Mouse (Mus musculus) CH12.LX (cell line): ENCODE data around the gene Cryga. TPM values are rescaled to one million over a fixed set of nuclear protein-coding genes. Genes with fewer than 3 reads are reported as not detected.
A peak's percentile ranks its signal among the peaks of the same experiment; 100 is the strongest.

Experiments used
- DNase-seq: peaks from one replicate; pipeline ENCODE4 v3.0.0-alpha.2; 2013; ENCODE audit errors: extremely low read depth
- H3K27ac ChIP-seq: 2 replicates; pipeline ENCODE4 v1.5.1; 2012; ENCODE audit warnings: low read depth, mild to moderate bottlenecking, control low read depth, moderate library complexity; ENCODE audit not compliant: insufficient read depth
- H3K27me3 ChIP-seq: replicated peaks from 2 replicates; pipeline ENCODE3; 2012; ENCODE audit warnings: inconsistent platforms
- H3K36me3 ChIP-seq, 2 experiments: replicated peaks in 1 of 2; 2 replicates each; pipeline versions ENCODE3 to v1.6.1; 2012; ENCODE audit warnings: inconsistent platforms in 1 of 2, low read length in 1 of 2, mild to moderate bottlenecking in 1 of 2, mixed read lengths in 1 of 2, moderate library complexity in 1 of 2; ENCODE audit not compliant: control insufficient read depth in 1 of 2, insufficient read depth in 1 of 2
- H3K4me1 ChIP-seq, 2 experiments: 2 replicates each; pipeline ENCODE4 v1.6.1; 2012; ENCODE audit warnings: inconsistent platforms in 1 of 2, moderate library complexity in 1 of 2; ENCODE audit not compliant: insufficient read depth in 2 of 2, control insufficient read depth in 1 of 2
- H3K4me2 ChIP-seq: 2 replicates; pipeline ENCODE4 v1.6.1; 2012; ENCODE audit warnings: low read depth, mild to moderate bottlenecking, control low read depth; ENCODE audit not compliant: poor library complexity, insufficient read depth, severe bottlenecking
- H3K4me3 ChIP-seq, 3 experiments: fragments of 150-350 bp in 1 of 3; sonication (generic) in 1 of 3; replicated peaks in 1 of 3; 2 replicates each; pipeline versions ENCODE3 to v1.5.1; 2011 to 2012; ENCODE audit warnings: low read depth in 2 of 3, low read length in 2 of 3, mild to moderate bottlenecking in 2 of 3, moderate library complexity in 2 of 3, control low read depth in 1 of 3, improper control_type of control experiment in 1 of 3, inconsistent platforms in 1 of 3, mixed read lengths in 1 of 3; ENCODE audit not compliant: poor library complexity in 1 of 3
- H3K79me2 ChIP-seq: replicated peaks from 2 replicates; pipeline ENCODE4 v1.6.1; 2012; ENCODE audit warnings: mild to moderate bottlenecking, moderate library complexity; ENCODE audit not compliant: control insufficient read depth, poor library complexity, insufficient read depth, severe bottlenecking; ENCODE audit errors: extremely low read depth
- H3K9ac ChIP-seq: 2 replicates; pipeline ENCODE4 v1.6.1; 2012; ENCODE audit warnings: low read depth, mild to moderate bottlenecking, control low read depth, moderate library complexity; ENCODE audit not compliant: insufficient read depth
- H3K9me3 ChIP-seq: replicated peaks from 2 replicates; pipeline ENCODE3; 2012; ENCODE audit warnings: low read length, inconsistent platforms, mixed read lengths
- CHD1 ChIP-seq: IDR thresholded peaks from 2 replicates; pipeline ENCODE4 v1.6.1; 2012; ENCODE audit warnings: low read depth, low read length, improper control_type of control experiment, inconsistent platforms
- CHD2 ChIP-seq: IDR thresholded peaks from 2 replicates; pipeline ENCODE4 v1.6.1; 2011; ENCODE audit warnings: low read length, improper control_type of control experiment
- CTCF ChIP-seq, 2 experiments: IDR thresholded peaks in 1 of 2; conservative IDR thresholded peaks in 1 of 2; 2 replicates each; pipeline ENCODE4 v1.5.1; 2011 to 2012; ENCODE audit warnings: low read depth in 2 of 2, low read length in 2 of 2, improper control_type of control experiment in 1 of 2, inconsistent platforms in 1 of 2, mild to moderate bottlenecking in 1 of 2, moderate library complexity in 1 of 2
- E2F4 ChIP-seq: IDR thresholded peaks from 2 replicates; pipeline ENCODE4 v1.6.1; 2011; ENCODE audit warnings: low read depth, low read length, improper control_type of control experiment; ENCODE audit not compliant: insufficient replicate concordance
- EP300 ChIP-seq: IDR thresholded peaks from 2 replicates; pipeline ENCODE4 v1.6.1; 2011; ENCODE audit warnings: low read length, improper control_type of control experiment
- ETS1 ChIP-seq: conservative IDR thresholded peaks from 2 replicates; pipeline ENCODE4 v1.6.1; 2012; ENCODE audit warnings: low read depth, mild to moderate bottlenecking, inconsistent platforms, low read length, improper control_type of control experiment, moderate library complexity
- GABPA ChIP-seq: IDR thresholded peaks from 2 replicates; pipeline ENCODE4 v1.6.1; 2012; ENCODE audit warnings: low read depth, low read length, improper control_type of control experiment, inconsistent platforms; ENCODE audit not compliant: insufficient replicate concordance
- IRF4 ChIP-seq: IDR thresholded peaks from 2 replicates; pipeline ENCODE4 v1.6.1; 2014; ENCODE audit warnings: low read depth, mild to moderate bottlenecking, inconsistent platforms, low read length, improper control_type of control experiment
- KAT2A ChIP-seq: IDR thresholded peaks from 2 replicates; pipeline ENCODE4 v1.6.1; 2012; ENCODE audit warnings: low read length, improper control_type of control experiment, inconsistent platforms; ENCODE audit not compliant: insufficient replicate concordance
- MAFK ChIP-seq: IDR thresholded peaks from 2 replicates; pipeline ENCODE4 v1.6.1; 2011; ENCODE audit warnings: low read length, improper control_type of control experiment; ENCODE audit not compliant: insufficient replicate concordance
- MYC ChIP-seq: IDR thresholded peaks from 2 replicates; pipeline ENCODE4 v1.6.1; 2011; ENCODE audit warnings: low read depth, mild to moderate bottlenecking, improper control_type of control experiment, low read length
- RAD21 ChIP-seq: IDR thresholded peaks from 2 replicates; pipeline ENCODE4 v1.6.1; 2011; ENCODE audit warnings: low read depth, mild to moderate bottlenecking, low read length, improper control_type of control experiment, moderate library complexity
- SMC3 ChIP-seq: IDR thresholded peaks from 2 replicates; pipeline ENCODE4 v1.6.1; 2011; ENCODE audit warnings: low read depth, low read length, improper control_type of control experiment
- UBTF ChIP-seq: IDR thresholded peaks from 2 replicates; pipeline ENCODE4 v1.6.1; 2012; ENCODE audit warnings: low read depth, mild to moderate bottlenecking, inconsistent platforms, low read length, improper control_type of control experiment, moderate library complexity
- ZMIZ1 ChIP-seq: IDR thresholded peaks from 2 replicates; pipeline ENCODE4 v1.6.1; 2012; ENCODE audit warnings: low read depth, mild to moderate bottlenecking, inconsistent platforms, low read length, improper control_type of control experiment
- ZNF384 ChIP-seq: IDR thresholded peaks from 2 replicates; pipeline ENCODE4 v1.6.1; 2012; ENCODE audit warnings: low read depth, low read length, improper control_type of control experiment, inconsistent platforms
- dilution Hi-C: fragments of 300-500 bp; cut with MboI; formaldehyde crosslinking; loops from 2 replicates; pipeline ENCODE4 v1.14.3; 2020; ENCODE audit warnings: low sequenced_read_pairs; ENCODE audit not compliant: extremely low pct_unique_long_range_greater_than_20kb, extremely low pct_ligation_motif_present
- in situ Hi-C: fragments of 300-500 bp; cut with MboI; formaldehyde crosslinking; loops from 3 replicates; pipeline ENCODE4 v1.14.3; 2019; ENCODE audit warnings: low sequenced_read_pairs, low pct_ligation_motif_present, low pct_unique_long_range_greater_than_20kb, mixed read lengths
- polyA plus RNA-seq: library from polyadenylated mRNA; unstranded; fragments of >175 nt; gene quantifications from 2 replicates; pipeline ENCODE4 v1.2.1, GENCODE M21; 2012; ENCODE audit warnings: low read depth; ENCODE audit not compliant: insufficient read length
- total RNA-seq, 2 experiments: library from RNA; depleted of rRNA; stranded (reverse); fragments of 300-350 nt in 1 of 2; fragments of >200 nt in 1 of 2; gene quantifications; 2 replicates each; pipeline ENCODE4 v1.2.3; 2012 to 2014

Cryga gene
- total and polyA plus RNA-seq, 3 experiments: not detected

GRCm38 (mm10) chr1:65063352-65063751 is 39.8 kb downstream of the Cryga start, which contains the start of gene Crygd:
Gene Crygd (minus strand): TSS chr1:65063452.
- no peaks in the 10 kb centered on the region for H3K27me3 ChIP-seq
- H3K9me3 ChIP-seq: peaks cover 2% of the 10 kb centered on the region
- DNase-seq: no peak
- TF ChIP-seq MYC (no peak), SMC3 (no peak), KAT2A (no peak), MAFK (no peak), ETS1 (no peak), RAD21 (no peak), ZMIZ1 (no peak), EP300 (no peak), IRF4 (no peak), CHD1 (no peak), ZNF384 (no peak), CTCF (conservative IDR thresholded peaks at IDR 0.05 in 1 of 2, IDR thresholded peaks at IDR 0.05 in 1 of 2; ENCODE audit: low read depth in 2 of 2, low read length in 2 of 2) (no peak), UBTF (no peak)
- H3K79me2 ChIP-seq: no peaks in the 10 kb centered on the region
- in situ Hi-C loops: no loop called here
- dilution Hi-C loops: no loop called here
- no peaks in the 10 kb centered on the region for H3K36me3 ChIP-seq
- H3K4me2 ChIP-seq: no peak within 1 kb of the TSS
- no peak within 1 kb of the TSS for H3K4me3 ChIP-seq
- H3K4me1 ChIP-seq: peaks cover 0 to 20% of the 10 kb centered on the region in 2 experiments; a peak in 3 of 4 replicates
- no peak within 1 kb of the TSS for H3K9ac ChIP-seq
- H3K27ac ChIP-seq: no peak within 1 kb of the TSS

- no peak overlapping the region for H3K4me2 ChIP-seq
- no peak for TF ChIP-seq GABPA
- TF ChIP-seq E2F4: no peak
- no peak for TF ChIP-seq CHD2
- TF ChIP-seq RAD21: no peak
- TF ChIP-seq ETS1: no peak
- TF ChIP-seq CHD1: no peak
- H3K4me3 ChIP-seq: no peak overlapping the region
- no peaks in the 10 kb centered on the region for H3K36me3 ChIP-seq
- no peak overlapping the region for H3K9ac ChIP-seq
- in situ Hi-C loops (no loop called here), dilution Hi-C loops (no loop called here)
- peaks cover 0 to 15% of the 10 kb centered on the region in 2 experiments; a peak in 3 of 4 replicates for H3K4me1 ChIP-seq
- no peaks in the 10 kb centered on the region for H3K27me3 ChIP-seq
- peaks cover 2% of the 10 kb centered on the region for H3K9me3 ChIP-seq
- H3K27ac ChIP-seq: no peak overlapping the region
- DNase-seq: peak; percentile 17
- no peaks in the 10 kb centered on the region for H3K79me2 ChIP-seq
Observed at GRCm38 (mm10) chr1:65052140-65052539, 51.0 kb downstream of the Cryga start.
